Mouse (Mus musculus): Measurements from ENCODE around the gene Bex6. TPM values are rescaled to one million over a fixed set of nuclear protein-coding genes. Genes with fewer than 3 reads are reported as not detected.

Bex6 gene
- polyA plus RNA-seq, 1 experiment from 2014 or later = 1.1 TPM

DNA sequence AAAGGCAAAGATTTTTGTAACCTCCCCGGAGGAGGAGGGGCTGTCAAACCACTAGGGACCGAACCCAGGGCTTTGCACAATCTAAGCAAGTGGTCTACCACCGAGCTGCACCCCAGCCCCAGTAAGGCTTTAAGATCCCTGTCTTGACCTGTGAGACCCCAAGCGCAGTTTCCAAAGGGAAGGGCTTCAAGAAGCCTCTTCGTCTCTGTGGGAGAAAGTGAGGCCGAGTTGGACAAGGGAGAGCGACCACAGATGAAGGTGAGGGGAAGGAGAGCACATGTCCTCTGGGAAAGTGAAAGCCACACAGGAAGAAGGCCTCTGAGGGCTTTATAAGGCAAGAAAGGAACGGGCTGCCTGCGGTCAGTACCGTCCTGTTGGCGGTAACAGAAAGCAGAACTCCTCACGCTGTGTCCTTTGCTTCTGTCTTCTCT, 10.4 kb downstream of the Bex6 start:
- H3K27me3 ChIP-seq (ENCODE audit: control insufficient read depth, insufficient read depth, low read length) = no peaks in the 10 kb centered on the region
- ATAC-seq (replicated peaks; ENCODE audit: extremely low read depth, insufficient read depth, low FRiP score) = no peak
- H3K36me3 ChIP-seq (ENCODE audit: control insufficient read depth, insufficient read depth) = no peaks in the 10 kb centered on the region
- 0 out of 2 replicates have a peak overlapping the region, but pooled peaks have one; percentile 39 for H3K27ac ChIP-seq (ENCODE audit: low read length)
- peak overlapping the region; percentile 45 for H3K4me2 ChIP-seq (ENCODE audit: low read depth, low read length)
- 0 out of 2 replicates have a peak overlapping the region, but pooled peaks have one; percentile 43 for H3K9ac ChIP-seq (ENCODE audit: low read length)
- peak overlapping the region; percentile 19; the same call in 1 of the 2 replicates for H3K4me3 ChIP-seq (ENCODE audit: low read length)
- 50% methylated on average over 12 of the region's 12 CpGs for WGBS
- H3K4me1 ChIP-seq (ENCODE audit: control insufficient read depth, insufficient read depth, low read length) = peaks cover 2% of the 10 kb centered on the region
- H3K9me3 ChIP-seq (replicated peaks; ENCODE audit: control insufficient read depth, low read length) = no peaks in the 10 kb centered on the region

GRCm38 (mm10) chr16:32200256-32201003, 20.8 kb downstream of the Bex6 start:
- peak overlapping the region; percentile 20 for H3K4me2 ChIP-seq (ENCODE audit: low read depth, low read length)
- H3K4me3 ChIP-seq (ENCODE audit: low read length) = peak overlapping the region; percentile 25

DNA sequence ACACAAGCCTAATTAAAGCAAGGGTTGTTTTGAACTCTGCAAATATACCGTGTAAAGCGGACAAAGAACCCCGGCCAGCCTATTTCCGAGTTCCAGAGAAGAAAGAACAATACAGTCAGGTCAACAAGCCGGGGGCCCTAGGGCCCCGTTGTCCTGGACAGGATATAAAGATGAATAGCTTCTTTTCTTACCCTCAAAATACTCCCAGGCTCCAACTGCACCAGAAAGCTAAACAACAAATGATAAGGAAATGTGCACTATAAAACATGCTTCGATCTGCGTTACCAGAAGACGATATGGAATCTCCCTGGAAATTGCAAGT, 21.3 kb downstream of the Bex6 start:
- no peaks in the 10 kb centered on the region for H3K4me1 ChIP-seq (ENCODE audit: control insufficient read depth, insufficient read depth, low read length)
- 0 out of 2 replicates have a peak, but pooled peaks cover 3% of the 10 kb centered on the region for H3K9me3 ChIP-seq (replicated peaks; ENCODE audit: control insufficient read depth, low read length)
- H3K27me3 ChIP-seq (ENCODE audit: control insufficient read depth, insufficient read depth, low read length) = no peaks in the 10 kb centered on the region
- H3K4me2 ChIP-seq (ENCODE audit: low read depth, low read length) = no peak overlapping the region; the same call in 1 of the 2 replicates
- ATAC-seq (replicated peaks; ENCODE audit: extremely low read depth, insufficient read depth, low FRiP score) = no peak; the same call in 1 of the 2 replicates
- peak overlapping the region; percentile 49 for H3K27ac ChIP-seq (ENCODE audit: low read length)
- no peak overlapping the region for H3K9ac ChIP-seq (ENCODE audit: low read length)
- 78% methylated on average over 9 of the region's 9 CpGs for WGBS
- peak overlapping the region; percentile 25; the same call in 1 of the 2 replicates for H3K4me3 ChIP-seq (ENCODE audit: low read length)
- H3K36me3 ChIP-seq (ENCODE audit: control insufficient read depth, insufficient read depth) = no peaks in the 10 kb centered on the region

More at GRCm38 (mm10) chr16:32200256-32201003, 20.8 kb downstream of the Bex6 start:
- Histone ChIP-seq H3K27ac (ENCODE audit: low read length) (peak overlapping the region; percentile 49), H3K27me3 (ENCODE audit: control insufficient read depth, insufficient read depth, low read length) (no peaks in the 10 kb centered on the region), H3K9me3 (replicated peaks; ENCODE audit: control insufficient read depth, low read length) (0 out of 2 replicates have a peak, but pooled peaks cover 3% of the 10 kb centered on the region), H3K36me3 (ENCODE audit: control insufficient read depth, insufficient read depth) (no peaks in the 10 kb centered on the region), H3K9ac (ENCODE audit: low read length) (no peak overlapping the region), H3K4me1 (ENCODE audit: control insufficient read depth, insufficient read depth, low read length) (no peaks in the 10 kb centered on the region)
- WGBS = 63% methylated on average over 21 of the region's 21 CpGs
- no peak; the same call in 1 of the 2 replicates for ATAC-seq (replicated peaks; ENCODE audit: extremely low read depth, insufficient read depth, low FRiP score)

- Histone ChIP-seq H3K4me3 (ENCODE audit: low read length) (no peak overlapping the region), H3K4me1 (ENCODE audit: control insufficient read depth, insufficient read depth, low read length) (no peaks in the 10 kb centered on the region), H3K27ac (ENCODE audit: low read length) (no peak overlapping the region), H3K36me3 (ENCODE audit: control insufficient read depth, insufficient read depth) (no peaks in the 10 kb centered on the region), H3K4me2 (ENCODE audit: low read depth, low read length) (no peak overlapping the region), H3K9me3 (replicated peaks; ENCODE audit: control insufficient read depth, low read length) (0 out of 2 replicates have a peak, but pooled peaks cover 3% of the 10 kb centered on the region), H3K9ac (ENCODE audit: low read length) (no peak overlapping the region), H3K27me3 (ENCODE audit: control insufficient read depth, insufficient read depth, low read length) (no peaks in the 10 kb centered on the region)
- ATAC-seq (replicated peaks; ENCODE audit: extremely low read depth, insufficient read depth, low FRiP score) = no peak
- 68% methylated on average over 6 of the region's 6 CpGs for WGBS
Measured at GRCm38 (mm10) chr16:32202681-32203080, 23.1 kb downstream of the Bex6 start.

GRCm38 (mm10) chr16:32204902-32205301, 25.3 kb downstream of the Bex6 start:
- WGBS = 52% methylated on average over 3 of the region's 3 CpGs
- H3K9ac ChIP-seq (ENCODE audit: low read length) = no peak overlapping the region
- H3K4me2 ChIP-seq (ENCODE audit: low read depth, low read length) = no peak overlapping the region
- ATAC-seq (replicated peaks; ENCODE audit: extremely low read depth, insufficient read depth, low FRiP score) = no peak
- no peaks in the 10 kb centered on the region for H3K4me1 ChIP-seq (ENCODE audit: control insufficient read depth, insufficient read depth, low read length)
- no peaks in the 10 kb centered on the region for H3K36me3 ChIP-seq (ENCODE audit: control insufficient read depth, insufficient read depth)
- H3K27ac ChIP-seq (ENCODE audit: low read length) = no peak overlapping the region
- H3K9me3 ChIP-seq (replicated peaks; ENCODE audit: control insufficient read depth, low read length) = peaks cover 10% of the 10 kb centered on the region
- H3K4me3 ChIP-seq (ENCODE audit: low read length) = no peak overlapping the region
- no peaks in the 10 kb centered on the region for H3K27me3 ChIP-seq (ENCODE audit: control insufficient read depth, insufficient read depth, low read length)

DNA sequence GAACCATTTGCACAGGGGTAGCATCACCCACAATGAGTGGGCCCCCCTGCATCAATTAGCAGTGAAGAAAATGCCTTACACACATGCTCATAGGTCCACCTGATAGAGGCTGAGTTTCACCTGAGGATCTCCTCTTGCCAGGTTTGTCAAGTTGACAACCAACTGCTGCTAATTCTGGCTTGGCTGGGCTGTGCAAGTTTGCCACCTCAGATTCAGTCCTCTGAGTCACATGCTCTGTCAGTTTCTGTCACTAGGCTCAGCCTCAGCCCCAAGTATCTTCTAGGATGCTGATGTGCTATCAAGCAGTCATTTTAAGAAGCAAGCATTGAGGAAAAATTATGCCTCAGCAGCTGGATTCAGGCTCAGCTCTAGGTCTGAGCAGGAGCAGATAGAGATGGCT, 34.5 kb downstream of the Bex6 start:
- no peaks in the 10 kb centered on the region for H3K27me3 ChIP-seq (ENCODE audit: control insufficient read depth, insufficient read depth, low read length)
- H3K9ac ChIP-seq (ENCODE audit: low read length) = no peak overlapping the region
- no peak overlapping the region for H3K4me2 ChIP-seq (ENCODE audit: low read depth, low read length)
- 0 out of 2 replicates have a peak overlapping the region, but pooled peaks have one; percentile 14 for H3K27ac ChIP-seq (ENCODE audit: low read length)
- H3K4me3 ChIP-seq (ENCODE audit: low read length) = no peak overlapping the region
- no peak for ATAC-seq (replicated peaks; ENCODE audit: extremely low read depth, insufficient read depth, low FRiP score)
- H3K9me3 ChIP-seq (replicated peaks; ENCODE audit: control insufficient read depth, low read length) = peaks cover 10% of the 10 kb centered on the region
- peaks cover 5% of the 10 kb centered on the region; the same call in 1 of the 2 replicates for H3K4me1 ChIP-seq (ENCODE audit: control insufficient read depth, insufficient read depth, low read length)
- no peaks in the 10 kb centered on the region for H3K36me3 ChIP-seq (ENCODE audit: control insufficient read depth, insufficient read depth)

DNA sequence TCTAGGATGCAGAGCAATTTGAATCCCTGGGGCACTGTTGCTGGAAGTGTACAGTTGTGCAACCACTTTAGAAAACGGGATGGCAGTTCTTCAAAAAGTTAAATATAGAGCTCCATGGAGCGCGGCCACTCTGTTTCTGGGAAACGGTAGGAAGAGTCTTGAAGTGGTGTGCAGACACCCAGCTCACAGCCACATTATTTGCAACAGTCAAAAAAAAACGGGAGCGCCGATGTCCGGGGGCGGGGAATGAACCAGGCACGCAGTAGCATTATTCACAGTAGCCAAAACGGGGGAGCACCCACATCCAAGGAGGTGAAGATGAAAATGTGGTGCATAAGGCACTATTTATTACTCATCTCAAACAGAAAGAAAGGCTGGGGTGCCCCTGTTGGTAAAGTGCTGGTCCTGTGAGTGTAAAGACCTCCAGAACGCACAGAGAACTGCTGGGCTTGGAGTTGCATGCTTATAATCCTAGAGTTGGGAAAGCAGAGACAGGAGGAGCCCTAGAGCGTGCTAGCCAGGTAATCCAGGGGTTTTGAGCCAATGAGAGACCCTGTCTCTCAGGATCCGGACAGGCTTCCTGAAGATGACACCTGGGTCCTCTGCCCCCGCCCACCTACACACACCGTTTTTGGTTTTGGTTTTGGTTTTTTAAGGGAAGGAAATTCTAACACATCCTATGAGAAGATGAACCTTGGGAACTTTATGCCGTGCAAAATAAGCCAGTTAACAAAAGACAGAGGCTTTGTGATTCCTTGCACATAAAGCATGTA, 35.4 kb downstream of the Bex6 start:
- Histone ChIP-seq H3K4me1 (ENCODE audit: control insufficient read depth, insufficient read depth, low read length) (peaks cover 5% of the 10 kb centered on the region; the same call in 1 of the 2 replicates), H3K9ac (ENCODE audit: low read length) (no peak overlapping the region), H3K4me2 (ENCODE audit: low read depth, low read length) (peak overlapping the region; percentile 44), H3K27ac (ENCODE audit: low read length) (peak overlapping the region; percentile 35; the same call in 1 of the 2 replicates), H3K9me3 (replicated peaks; ENCODE audit: control insufficient read depth, low read length) (peaks cover 2% of the 10 kb centered on the region), H3K36me3 (ENCODE audit: control insufficient read depth, insufficient read depth) (no peaks in the 10 kb centered on the region), H3K27me3 (ENCODE audit: control insufficient read depth, insufficient read depth, low read length) (no peaks in the 10 kb centered on the region), H3K4me3 (ENCODE audit: low read length) (peak overlapping the region; percentile 30)
- 60% methylated on average over 17 of the region's 17 CpGs for WGBS
- ATAC-seq (replicated peaks; ENCODE audit: extremely low read depth, insufficient read depth, low FRiP score) = no peak

GRCm38 (mm10) chr16:32221803-32222202, 42.2 kb downstream of the Bex6 start:
- Histone ChIP-seq H3K4me1 (ENCODE audit: control insufficient read depth, insufficient read depth, low read length) (no peaks in the 10 kb centered on the region), H3K4me2 (ENCODE audit: low read depth, low read length) (no peak overlapping the region), H3K4me3 (ENCODE audit: low read length) (no peak overlapping the region), H3K36me3 (ENCODE audit: control insufficient read depth, insufficient read depth) (no peaks in the 10 kb centered on the region), H3K27ac (ENCODE audit: low read length) (no peak overlapping the region), H3K9me3 (replicated peaks; ENCODE audit: control insufficient read depth, low read length) (no peaks in the 10 kb centered on the region), H3K27me3 (ENCODE audit: control insufficient read depth, insufficient read depth, low read length) (no peaks in the 10 kb centered on the region), H3K9ac (ENCODE audit: low read length) (no peak overlapping the region)
- no peak for ATAC-seq (replicated peaks; ENCODE audit: extremely low read depth, insufficient read depth, low FRiP score)
- 71% methylated on average over 4 of the region's 4 CpGs for WGBS

- no peak for ATAC-seq (replicated peaks; ENCODE audit: extremely low read depth, insufficient read depth, low FRiP score)
- H3K27me3 ChIP-seq (ENCODE audit: control insufficient read depth, insufficient read depth, low read length) = no peaks in the 10 kb centered on the region
- no peak overlapping the region for H3K4me2 ChIP-seq (ENCODE audit: low read depth, low read length)
- H3K36me3 ChIP-seq (ENCODE audit: control insufficient read depth, insufficient read depth) = no peaks in the 10 kb centered on the region
- H3K27ac ChIP-seq (ENCODE audit: low read length) = no peak overlapping the region
- H3K9ac ChIP-seq (ENCODE audit: low read length) = no peak overlapping the region
- no peaks in the 10 kb centered on the region for H3K4me1 ChIP-seq (ENCODE audit: control insufficient read depth, insufficient read depth, low read length)
- H3K9me3 ChIP-seq (replicated peaks; ENCODE audit: control insufficient read depth, low read length) = no peaks in the 10 kb centered on the region
- no peak overlapping the region for H3K4me3 ChIP-seq (ENCODE audit: low read length)
Measured at GRCm38 (mm10) chr16:32222399-32222798, 42.8 kb downstream of the Bex6 start.

Data from heart, embryonic 16.5 days (tissue).